Mouse (Mus musculus): ENCODE data around the gene Syngap1. TPM values are rescaled to one million over a fixed set of nuclear protein-coding genes. Genes with fewer than 3 reads are reported as not detected.
A peak's percentile ranks its signal among the peaks of the same experiment; 100 is the strongest.

Gene Syngap1
- polyA plus RNA-seq, 1 experiment: 226 TPM

- no peak for DNase-seq (ENCODE audit: extremely low spot score in 1 of 2, low spot score in 1 of 2)
Measured at GRCm38 (mm10) chr17:26979426-26979825, 38.4 kb downstream of the Syngap1 start.

GRCm38 (mm10) chr17:26981050-26981449 lies 40.0 kb downstream of the Syngap1 start:
- no peak for DNase-seq (ENCODE audit: extremely low spot score in 1 of 2, low spot score in 1 of 2)

- no peak for DNase-seq (ENCODE audit: extremely low spot score in 1 of 2, low spot score in 1 of 2)
Measured at GRCm38 (mm10) chr17:26983382-26983781, 42.3 kb downstream of the Syngap1 start.

- DNase-seq (ENCODE audit: extremely low spot score in 1 of 2, low spot score in 1 of 2): no peak
Measured at GRCm38 (mm10) chr17:26985503-26986179, 44.6 kb downstream of the Syngap1 start.

- DNase-seq (ENCODE audit: extremely low spot score in 1 of 2, low spot score in 1 of 2): no peak
Measured at GRCm38 (mm10) chr17:26990521-26990920, 49.5 kb downstream of the Syngap1 start.

- no peak for DNase-seq (ENCODE audit: extremely low spot score in 1 of 2, low spot score in 1 of 2)
Measured at GRCm38 (mm10) chr17:26994410-26994809, 53.4 kb downstream of the Syngap1 start.

GRCm38 (mm10) chr17:26995006-26995405 lies 54.0 kb downstream of the Syngap1 start:
- DNase-seq (ENCODE audit: extremely low spot score in 1 of 2, low spot score in 1 of 2): no peak

- DNase-seq (ENCODE audit: extremely low spot score in 1 of 2, low spot score in 1 of 2): no peak
Measured at GRCm38 (mm10) chr17:26995562-26995961, 54.5 kb downstream of the Syngap1 start.

- no peak for DNase-seq (ENCODE audit: extremely low spot score in 1 of 2, low spot score in 1 of 2)
Measured at GRCm38 (mm10) chr17:26997661-26998060, 56.6 kb downstream of the Syngap1 start.

GRCm38 (mm10) chr17:26998283-26998682 lies 57.2 kb downstream of the Syngap1 start:
- no peak for DNase-seq (ENCODE audit: extremely low spot score in 1 of 2, low spot score in 1 of 2)

- peak in 1 of 2 experiments; percentile 60 for DNase-seq (ENCODE audit: extremely low spot score in 1 of 2, low spot score in 1 of 2)
Measured at GRCm38 (mm10) chr17:26999996-27000395, 58.9 kb downstream of the Syngap1 start.

- no peak for DNase-seq (ENCODE audit: extremely low spot score in 1 of 2, low spot score in 1 of 2)
Measured at GRCm38 (mm10) chr17:27001151-27001550, 60.1 kb downstream of the Syngap1 start.

GRCm38 (mm10) chr17:27001889-27002288 lies 60.8 kb downstream of the Syngap1 start:
- DNase-seq (ENCODE audit: extremely low spot score in 1 of 2, low spot score in 1 of 2): no peak

- DNase-seq (ENCODE audit: extremely low spot score in 1 of 2, low spot score in 1 of 2): peak in 1 of 2 experiments; percentile 60
Measured at GRCm38 (mm10) chr17:27004431-27004830, 63.4 kb downstream of the Syngap1 start.

GRCm38 (mm10) chr17:27004903-27005485 lies 63.9 kb downstream of the Syngap1 start:
- no peak for DNase-seq (ENCODE audit: extremely low spot score in 1 of 2, low spot score in 1 of 2)

GRCm38 (mm10) chr17:27005644-27006043 lies 64.6 kb downstream of the Syngap1 start:
- peak in 1 of 2 experiments; percentile 29 for DNase-seq (ENCODE audit: extremely low spot score in 1 of 2, low spot score in 1 of 2)

GRCm38 (mm10) chr17:27008277-27008676 lies 67.2 kb downstream of the Syngap1 start:
- no peak for DNase-seq (ENCODE audit: extremely low spot score in 1 of 2, low spot score in 1 of 2)

- DNase-seq (ENCODE audit: extremely low spot score in 1 of 2, low spot score in 1 of 2): peak in 1 of 2 experiments; percentile 63
Measured at GRCm38 (mm10) chr17:27011167-27011566, 70.1 kb downstream of the Syngap1 start.

GRCm38 (mm10) chr17:27011998-27012672 lies 71.1 kb downstream of the Syngap1 start:
- DNase-seq (ENCODE audit: extremely low spot score in 1 of 2, low spot score in 1 of 2): no peak

GRCm38 (mm10) chr17:27012909-27013308 lies 71.9 kb downstream of the Syngap1 start:
- DNase-seq (ENCODE audit: extremely low spot score in 1 of 2, low spot score in 1 of 2): peak; percentile 66 to 71

Measured in frontal cortex, adult 2 months (tissue).